Mouse (Mus musculus) thymus, adult 2 months (tissue): ENCODE measurements around the gene Anks1b. TPM values are rescaled to one million over a fixed set of nuclear protein-coding genes. Genes with fewer than 3 reads are reported as not detected.
"Not testable (repeated sequence)": the region's sequence is repeated elsewhere in the genome, so short reads cannot be mapped to it uniquely, and the experiment has no call there.

ENCODE experiments used
- DNase-seq: peaks from one replicate; pipeline ENCODE4 v3.0.0; 2021
- H3K27ac ChIP-seq: fragments of 200-500 bp; 2 replicates; pipeline ENCODE4 v1.5.1; 2012; ENCODE audit warnings: low read length, control low read depth; ENCODE audit not compliant: control insufficient read depth, insufficient read depth
- H3K27me3 ChIP-seq: fragments of 200-500 bp; 2 replicates; pipeline ENCODE4 v1.6.1; 2012; ENCODE audit warnings: mild to moderate bottlenecking, low read length, moderate library complexity, mixed read lengths; ENCODE audit not compliant: control insufficient read depth, insufficient read depth
- H3K36me3 ChIP-seq: fragments of 200-500 bp; 2 replicates; pipeline ENCODE4 v1.6.1; 2012; ENCODE audit warnings: mild to moderate bottlenecking, low read length, moderate library complexity; ENCODE audit not compliant: control insufficient read depth, insufficient read depth
- H3K4me1 ChIP-seq: fragments of 200-500 bp; replicated peaks from 2 replicates; pipeline ENCODE4 v1.6.1; 2012; ENCODE audit warnings: low read length; ENCODE audit not compliant: control insufficient read depth, insufficient read depth
- H3K4me3 ChIP-seq: fragments of 200-500 bp; 2 replicates; pipeline ENCODE4 v1.5.1; 2012; ENCODE audit warnings: mild to moderate bottlenecking, low read length, control low read depth, moderate library complexity; ENCODE audit not compliant: control insufficient read depth, insufficient read depth
- CTCF ChIP-seq: fragments of 200-500 bp; IDR thresholded peaks from 2 replicates; pipeline ENCODE4 v1.5.1; 2012; ENCODE audit warnings: mild to moderate bottlenecking, control low read depth, low read length, moderate library complexity, borderline replicate concordance; ENCODE audit not compliant: control insufficient read depth, poor library complexity, insufficient read depth; ENCODE audit errors: extremely low read depth
- POLR2A ChIP-seq: fragments of 200-500 bp; IDR thresholded peaks from 2 replicates; pipeline ENCODE4 v1.6.1; 2012; ENCODE audit warnings: mild to moderate bottlenecking, low read length, control low read depth, moderate library complexity; ENCODE audit not compliant: control insufficient read depth, poor library complexity, insufficient read depth; ENCODE audit errors: extremely low read depth
- WGBS: fragments of 180-500 bp; shearing (Covaris S2); methylation state at CpG from one replicate; pipeline ENCODE4 v1.1.7; 2018; 5-methylcytosine and 5-hydroxymethylcytosine counted together
- polyA plus RNA-seq: library from polyadenylated mRNA; depleted of rRNA; stranded (reverse); fragments of >200 nt; gene quantifications from 2 replicates; pipeline ENCODE4 v1.2.3, GENCODE M21; 2012

The Anks1b gene
- polyA plus RNA-seq, 1 experiment = 0.24 TPM

DNA sequence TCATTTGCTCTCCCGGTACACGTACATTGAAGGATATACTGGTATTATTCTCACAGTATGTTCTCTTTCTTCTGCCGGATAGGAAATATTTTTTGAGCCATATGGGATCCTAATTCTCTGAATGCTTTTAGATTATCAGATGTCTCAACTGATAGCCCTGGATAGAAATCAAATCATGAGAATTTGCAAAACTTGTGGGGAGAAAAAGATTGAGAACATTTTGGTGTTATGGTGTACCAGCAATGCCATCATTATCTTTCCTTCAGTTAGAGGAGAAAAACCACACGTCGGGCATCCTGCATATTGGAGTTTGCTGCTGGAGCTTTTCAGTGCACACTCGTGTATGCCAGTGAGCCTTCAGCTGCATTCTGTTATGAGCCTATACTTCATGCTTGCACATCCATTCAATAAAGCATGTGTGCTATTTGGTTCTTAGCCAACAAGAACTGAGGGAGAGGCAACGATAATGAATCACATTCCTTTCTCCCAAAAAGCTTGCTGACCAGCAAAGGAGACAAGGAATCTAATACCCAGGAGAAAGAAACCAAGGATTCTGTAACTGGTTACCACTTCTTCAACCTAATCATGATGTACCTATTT lies 756.9 kb downstream of the Anks1b start:
- H3K27ac ChIP-seq = no peak overlapping the region
- 87% methylated on average over 7 of the region's 7 CpGs for WGBS
- no peak for TF ChIP-seq POLR2A
- no peak for TF ChIP-seq CTCF
- H3K36me3 ChIP-seq = no peaks in the 10 kb centered on the region
- no peaks in the 10 kb centered on the region for H3K27me3 ChIP-seq
- no peak for DNase-seq
- no peaks in the 10 kb centered on the region for H3K4me1 ChIP-seq
- H3K4me3 ChIP-seq = no peak overlapping the region

DNA sequence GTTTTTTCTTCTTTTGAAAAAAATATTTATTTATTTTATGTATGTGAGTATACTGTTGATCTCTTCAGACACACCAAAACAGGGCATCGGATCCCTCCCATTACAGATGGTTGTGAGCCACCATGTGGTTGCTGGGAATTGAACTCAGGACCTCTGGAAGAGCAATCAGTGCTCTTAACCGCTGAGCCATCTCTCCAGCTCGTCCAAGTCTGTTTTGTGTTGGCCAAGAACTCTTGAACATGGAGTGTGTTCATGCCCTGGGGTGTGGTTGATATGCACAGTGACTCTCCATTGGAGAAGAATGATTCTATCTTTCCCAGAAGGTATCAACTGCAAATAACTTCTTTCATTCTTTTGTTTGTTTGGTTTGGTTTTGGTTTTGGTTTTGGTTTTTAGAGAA lies 757.5 kb downstream of the Anks1b start:
- H3K36me3 ChIP-seq, DNase-seq, H3K4me3 ChIP-seq, H3K27ac ChIP-seq, H3K4me1 ChIP-seq, H3K27me3 ChIP-seq: not testable (repeated sequence)
- WGBS = 83% methylated on average over 3 of the region's 3 CpGs

DNA sequence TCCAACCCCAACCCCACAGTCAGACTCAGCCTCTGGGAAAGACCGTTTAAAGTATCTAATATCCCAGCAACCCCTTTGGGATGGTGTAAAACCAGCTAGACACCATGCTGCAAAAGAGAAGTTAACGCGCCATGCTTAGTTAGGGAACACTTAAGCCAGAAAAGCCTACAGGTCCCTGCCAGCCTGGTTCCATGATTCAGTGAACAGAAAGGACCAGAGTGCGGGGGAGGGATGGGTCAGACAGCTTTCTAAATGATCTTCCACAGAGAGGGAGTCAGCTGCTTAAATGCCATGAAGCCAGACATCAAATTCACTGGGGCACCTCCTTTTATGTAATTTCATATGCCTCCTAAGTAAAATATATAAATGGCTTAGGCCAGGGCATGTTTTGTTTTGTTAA lies 764.0 kb downstream of the Anks1b start:
- TF ChIP-seq POLR2A (no peak), CTCF (no peak)
- Histone ChIP-seq H3K4me3 (no peak overlapping the region), H3K4me1 (no peaks in the 10 kb centered on the region), H3K27me3 (no peaks in the 10 kb centered on the region), H3K27ac (no peak overlapping the region), H3K36me3 (no peaks in the 10 kb centered on the region)
- no peak for DNase-seq
- 93% methylated on average over 4 of the region's 4 CpGs for WGBS

DNA sequence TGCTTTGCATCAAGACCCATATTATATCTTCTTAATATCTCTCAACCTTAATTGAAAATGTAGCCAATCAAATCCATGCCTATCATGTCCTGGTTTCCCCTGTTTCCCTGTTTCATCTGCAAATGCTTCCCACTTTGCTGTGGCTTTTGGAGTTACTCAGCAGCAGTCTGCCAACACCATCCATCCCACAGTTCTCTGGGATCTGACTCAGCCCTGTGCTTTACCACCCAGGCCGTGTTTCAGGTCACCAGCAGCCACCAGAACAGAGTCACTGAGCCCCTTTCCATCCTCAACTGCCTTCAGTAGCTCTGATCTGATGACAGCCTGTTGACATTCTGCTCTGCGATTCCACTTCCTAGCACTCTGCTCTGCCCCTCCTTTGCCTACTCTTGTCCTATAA lies 776.4 kb downstream of the Anks1b start:
- Histone ChIP-seq H3K36me3 (no peaks in the 10 kb centered on the region), H3K27me3 (no peaks in the 10 kb centered on the region), H3K4me1 (no peaks in the 10 kb centered on the region), H3K4me3 (no peak overlapping the region), H3K27ac (no peak overlapping the region)
- no peak for TF ChIP-seq POLR2A
- TF ChIP-seq CTCF = no peak
- DNase-seq = no peak
- 80% methylated on average over 2 of the region's 2 CpGs for WGBS

DNA sequence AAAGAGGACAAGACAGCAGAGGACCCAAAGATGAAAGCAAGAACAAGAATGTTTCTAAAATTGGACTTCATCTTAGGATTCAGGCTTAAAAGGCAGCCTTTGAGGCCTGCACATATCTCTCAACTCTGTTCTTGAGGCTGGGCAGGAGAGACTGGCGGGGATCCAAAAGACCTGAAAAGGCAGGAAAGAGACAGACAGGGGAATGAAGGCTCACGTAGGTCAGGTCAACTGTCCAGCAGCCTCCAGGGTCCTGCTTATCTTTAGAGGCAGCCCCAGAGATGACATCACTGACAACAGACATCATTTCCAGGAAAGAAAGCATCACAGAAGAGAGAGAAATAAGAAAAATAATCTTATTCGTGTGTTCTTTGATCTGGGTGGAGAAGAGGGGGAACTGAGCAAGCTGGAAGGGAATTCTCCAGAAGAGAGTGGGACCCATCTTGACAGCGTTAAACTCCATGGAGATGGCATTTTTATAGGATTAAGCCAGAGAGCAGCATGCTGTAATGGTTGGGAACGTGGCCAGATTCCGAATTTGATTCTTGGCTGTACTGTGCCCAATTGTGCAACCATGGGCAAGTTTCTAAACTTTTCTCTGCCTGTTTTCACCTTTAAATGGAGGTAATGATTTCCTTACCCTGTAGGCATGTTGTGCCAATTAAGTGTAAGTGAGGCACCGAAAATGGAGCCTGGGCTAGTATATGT lies 784.3 kb downstream of the Anks1b start:
- Histone ChIP-seq H3K27me3 (no peaks in the 10 kb centered on the region), H3K27ac (no peak overlapping the region), H3K4me1 (no peaks in the 10 kb centered on the region), H3K36me3 (no peaks in the 10 kb centered on the region), H3K4me3 (no peak overlapping the region)
- DNase-seq = no peak
- TF ChIP-seq POLR2A (no peak), CTCF (no peak)
- 90% methylated on average over 7 of the region's 7 CpGs for WGBS

DNA sequence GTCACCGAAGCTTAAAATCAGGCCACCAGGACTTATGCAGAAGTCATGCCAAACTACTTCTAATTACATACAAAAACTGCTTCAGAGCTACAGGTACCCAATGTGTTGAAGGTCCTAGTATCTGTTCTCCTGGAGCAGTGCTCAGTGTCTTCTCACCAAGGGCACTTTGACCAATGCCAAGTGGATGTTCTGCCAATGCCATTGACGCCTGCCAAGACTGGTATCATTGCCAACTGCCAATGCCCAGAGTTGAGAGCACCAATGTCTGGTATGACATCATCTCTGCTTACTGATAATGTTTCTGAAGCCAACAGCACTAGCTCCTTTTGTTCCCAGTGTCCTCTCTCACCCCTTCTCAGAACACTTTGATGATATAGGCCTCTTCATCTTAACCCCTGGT lies 793.4 kb downstream of the Anks1b start:
- WGBS = 87% methylated on average over 2 of the region's 2 CpGs
- Histone ChIP-seq H3K36me3 (no peaks in the 10 kb centered on the region), H3K27ac (no peak overlapping the region), H3K4me3 (no peak overlapping the region), H3K27me3 (no peaks in the 10 kb centered on the region), H3K4me1 (no peaks in the 10 kb centered on the region)
- DNase-seq = no peak
- no peak for TF ChIP-seq CTCF
- TF ChIP-seq POLR2A = no peak

DNA sequence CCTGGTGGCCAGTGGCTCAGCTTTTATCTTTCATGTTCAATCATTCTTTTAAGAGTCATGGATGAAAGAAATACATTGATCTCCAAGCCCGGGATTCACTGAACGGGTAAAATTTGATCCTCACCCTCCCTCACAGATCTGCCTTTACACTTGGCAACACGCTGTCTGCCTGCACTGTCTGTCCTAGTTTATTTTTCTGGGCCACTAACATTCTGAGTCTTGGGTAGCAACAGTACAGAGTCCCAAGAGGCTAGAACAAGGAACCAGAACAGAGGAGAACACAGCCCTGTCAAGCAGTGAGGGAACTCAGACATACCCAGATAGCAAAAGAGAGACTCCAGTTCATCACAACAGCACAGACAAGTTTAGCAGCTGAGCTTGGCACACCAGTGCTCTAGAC lies 797.0 kb downstream of the Anks1b start:
- Histone ChIP-seq H3K4me1 (no peaks in the 10 kb centered on the region), H3K4me3 (no peak overlapping the region), H3K27ac (no peak overlapping the region), H3K36me3 (no peaks in the 10 kb centered on the region), H3K27me3 (no peaks in the 10 kb centered on the region)
- DNase-seq = no peak
- WGBS = 91% methylated on average over 3 of the region's 3 CpGs
- no peak for TF ChIP-seq POLR2A
- TF ChIP-seq CTCF = no peak
